Mouse (Mus musculus) CH12.LX (cell line): Measurements from ENCODE around the gene Ugt1a5. TPM values are rescaled to one million over a fixed set of nuclear protein-coding genes. Genes with fewer than 3 reads are reported as not detected.

Experiments
- DNase-seq: peaks from one replicate; pipeline ENCODE4 v3.0.0-alpha.2; 2013; ENCODE audit errors: extremely low read depth
- H3K27ac ChIP-seq: 2 replicates; pipeline ENCODE4 v1.5.1; 2012; ENCODE audit warnings: low read depth, mild to moderate bottlenecking, control low read depth, moderate library complexity; ENCODE audit not compliant: insufficient read depth
- H3K27me3 ChIP-seq: replicated peaks from 2 replicates; pipeline ENCODE3; 2012; ENCODE audit warnings: inconsistent platforms
- H3K36me3 ChIP-seq, 2 experiments: replicated peaks in 1 of 2; 2 replicates each; pipeline versions ENCODE3 to v1.6.1; 2012; ENCODE audit warnings: inconsistent platforms in 1 of 2, low read length in 1 of 2, mild to moderate bottlenecking in 1 of 2, mixed read lengths in 1 of 2, moderate library complexity in 1 of 2; ENCODE audit not compliant: control insufficient read depth in 1 of 2, insufficient read depth in 1 of 2
- H3K4me1 ChIP-seq, 2 experiments: 2 replicates each; pipeline ENCODE4 v1.6.1; 2012; ENCODE audit warnings: inconsistent platforms in 1 of 2, moderate library complexity in 1 of 2; ENCODE audit not compliant: insufficient read depth in 2 of 2, control insufficient read depth in 1 of 2
- H3K4me2 ChIP-seq: 2 replicates; pipeline ENCODE4 v1.6.1; 2012; ENCODE audit warnings: low read depth, mild to moderate bottlenecking, control low read depth; ENCODE audit not compliant: poor library complexity, insufficient read depth, severe bottlenecking
- H3K4me3 ChIP-seq, 3 experiments: fragments of 150-350 bp in 1 of 3; sonication (generic) in 1 of 3; replicated peaks in 1 of 3; 2 replicates each; pipeline versions ENCODE3 to v1.5.1; 2011 to 2012; ENCODE audit warnings: low read depth in 2 of 3, low read length in 2 of 3, mild to moderate bottlenecking in 2 of 3, moderate library complexity in 2 of 3, control low read depth in 1 of 3, improper control_type of control experiment in 1 of 3, inconsistent platforms in 1 of 3, mixed read lengths in 1 of 3; ENCODE audit not compliant: poor library complexity in 1 of 3
- H3K79me2 ChIP-seq: replicated peaks from 2 replicates; pipeline ENCODE4 v1.6.1; 2012; ENCODE audit warnings: mild to moderate bottlenecking, moderate library complexity; ENCODE audit not compliant: control insufficient read depth, poor library complexity, insufficient read depth, severe bottlenecking; ENCODE audit errors: extremely low read depth
- H3K9ac ChIP-seq: 2 replicates; pipeline ENCODE4 v1.6.1; 2012; ENCODE audit warnings: low read depth, mild to moderate bottlenecking, control low read depth, moderate library complexity; ENCODE audit not compliant: insufficient read depth
- H3K9me3 ChIP-seq: replicated peaks from 2 replicates; pipeline ENCODE3; 2012; ENCODE audit warnings: low read length, inconsistent platforms, mixed read lengths
- CHD1 ChIP-seq: IDR thresholded peaks from 2 replicates; pipeline ENCODE4 v1.6.1; 2012; ENCODE audit warnings: low read depth, low read length, improper control_type of control experiment, inconsistent platforms
- CTCF ChIP-seq, 2 experiments: IDR thresholded peaks in 1 of 2; conservative IDR thresholded peaks in 1 of 2; 2 replicates each; pipeline ENCODE4 v1.5.1; 2011 to 2012; ENCODE audit warnings: low read depth in 2 of 2, low read length in 2 of 2, improper control_type of control experiment in 1 of 2, inconsistent platforms in 1 of 2, mild to moderate bottlenecking in 1 of 2, moderate library complexity in 1 of 2
- E2F4 ChIP-seq: IDR thresholded peaks from 2 replicates; pipeline ENCODE4 v1.6.1; 2011; ENCODE audit warnings: low read depth, low read length, improper control_type of control experiment; ENCODE audit not compliant: insufficient replicate concordance
- ELF1 ChIP-seq: IDR thresholded peaks from 2 replicates; pipeline ENCODE4 v1.6.1; 2014; ENCODE audit warnings: low read depth, mild to moderate bottlenecking, inconsistent platforms, low read length, improper control_type of control experiment
- GABPA ChIP-seq: IDR thresholded peaks from 2 replicates; pipeline ENCODE4 v1.6.1; 2012; ENCODE audit warnings: low read depth, low read length, improper control_type of control experiment, inconsistent platforms; ENCODE audit not compliant: insufficient replicate concordance
- JUND ChIP-seq: conservative IDR thresholded peaks from 2 replicates; pipeline ENCODE4 v1.6.1; 2011; ENCODE audit warnings: low read depth, low read length, improper control_type of control experiment
- MAFK ChIP-seq: IDR thresholded peaks from 2 replicates; pipeline ENCODE4 v1.6.1; 2011; ENCODE audit warnings: low read length, improper control_type of control experiment; ENCODE audit not compliant: insufficient replicate concordance
- MAX ChIP-seq: IDR thresholded peaks from 2 replicates; pipeline ENCODE4 v1.6.1; 2011; ENCODE audit warnings: low read length, improper control_type of control experiment
- MAZ ChIP-seq: IDR thresholded peaks from 2 replicates; pipeline ENCODE4 v1.6.1; 2012; ENCODE audit warnings: low read depth, mild to moderate bottlenecking, inconsistent platforms, low read length, improper control_type of control experiment, moderate library complexity
- MEF2A ChIP-seq: IDR thresholded peaks from 2 replicates; pipeline ENCODE4 v1.6.1; 2014; ENCODE audit warnings: low read depth, mild to moderate bottlenecking, inconsistent platforms, low read length, improper control_type of control experiment, borderline replicate concordance
- MYC ChIP-seq: IDR thresholded peaks from 2 replicates; pipeline ENCODE4 v1.6.1; 2011; ENCODE audit warnings: low read depth, mild to moderate bottlenecking, improper control_type of control experiment, low read length
- NELFE ChIP-seq: IDR thresholded peaks from 2 replicates; pipeline ENCODE4 v1.6.1; 2011; ENCODE audit warnings: low read depth, low read length, improper control_type of control experiment
- NRF1 ChIP-seq: IDR thresholded peaks from 2 replicates; pipeline ENCODE4 v1.6.1; 2014; ENCODE audit warnings: low read depth, mild to moderate bottlenecking, inconsistent platforms, low read length, improper control_type of control experiment, moderate library complexity
- PAX5 ChIP-seq: IDR thresholded peaks from 2 replicates; pipeline ENCODE4 v1.6.1; 2012; ENCODE audit warnings: low read length, inconsistent platforms, mixed read lengths
- POLR2AphosphoS2 ChIP-seq: IDR thresholded peaks from 2 replicates; pipeline ENCODE4 v1.6.1; 2011; ENCODE audit warnings: low read depth, low read length, improper control_type of control experiment
- RAD21 ChIP-seq: IDR thresholded peaks from 2 replicates; pipeline ENCODE4 v1.6.1; 2011; ENCODE audit warnings: low read depth, mild to moderate bottlenecking, low read length, improper control_type of control experiment, moderate library complexity
- SIN3A ChIP-seq: IDR thresholded peaks from 2 replicates; pipeline ENCODE4 v1.6.1; 2012; ENCODE audit warnings: low read length, improper control_type of control experiment, inconsistent platforms
- SMC3 ChIP-seq: IDR thresholded peaks from 2 replicates; pipeline ENCODE4 v1.6.1; 2011; ENCODE audit warnings: low read depth, low read length, improper control_type of control experiment
- USF1 ChIP-seq: IDR thresholded peaks from 2 replicates; pipeline ENCODE4 v1.6.1; 2014; ENCODE audit warnings: low read depth, mild to moderate bottlenecking, inconsistent platforms, low read length, improper control_type of control experiment
- ZC3H11A ChIP-seq: IDR thresholded peaks from 2 replicates; pipeline ENCODE4 v1.6.1; 2012; ENCODE audit warnings: low read depth, mild to moderate bottlenecking, inconsistent platforms, low read length, improper control_type of control experiment
- ZMIZ1 ChIP-seq: IDR thresholded peaks from 2 replicates; pipeline ENCODE4 v1.6.1; 2012; ENCODE audit warnings: low read depth, mild to moderate bottlenecking, inconsistent platforms, low read length, improper control_type of control experiment
- ZNF384 ChIP-seq: IDR thresholded peaks from 2 replicates; pipeline ENCODE4 v1.6.1; 2012; ENCODE audit warnings: low read depth, low read length, improper control_type of control experiment, inconsistent platforms
- dilution Hi-C: fragments of 300-500 bp; cut with MboI; formaldehyde crosslinking; loops from 2 replicates; pipeline ENCODE4 v1.14.3; 2020; ENCODE audit warnings: low sequenced_read_pairs; ENCODE audit not compliant: extremely low pct_unique_long_range_greater_than_20kb, extremely low pct_ligation_motif_present
- in situ Hi-C: fragments of 300-500 bp; cut with MboI; formaldehyde crosslinking; loops from 3 replicates; pipeline ENCODE4 v1.14.3; 2019; ENCODE audit warnings: low sequenced_read_pairs, low pct_ligation_motif_present, low pct_unique_long_range_greater_than_20kb, mixed read lengths
- polyA plus RNA-seq: library from polyadenylated mRNA; unstranded; fragments of >175 nt; gene quantifications from 2 replicates; pipeline ENCODE4 v1.2.1, GENCODE M21; 2012; ENCODE audit warnings: low read depth; ENCODE audit not compliant: insufficient read length
- total RNA-seq, 2 experiments: library from RNA; depleted of rRNA; stranded (reverse); fragments of 300-350 nt in 1 of 2; fragments of >200 nt in 1 of 2; gene quantifications; 2 replicates each; pipeline ENCODE4 v1.2.3; 2012 to 2014

Gene Ugt1a5
- total and polyA plus RNA-seq, 3 experiments, result not detected

DNA sequence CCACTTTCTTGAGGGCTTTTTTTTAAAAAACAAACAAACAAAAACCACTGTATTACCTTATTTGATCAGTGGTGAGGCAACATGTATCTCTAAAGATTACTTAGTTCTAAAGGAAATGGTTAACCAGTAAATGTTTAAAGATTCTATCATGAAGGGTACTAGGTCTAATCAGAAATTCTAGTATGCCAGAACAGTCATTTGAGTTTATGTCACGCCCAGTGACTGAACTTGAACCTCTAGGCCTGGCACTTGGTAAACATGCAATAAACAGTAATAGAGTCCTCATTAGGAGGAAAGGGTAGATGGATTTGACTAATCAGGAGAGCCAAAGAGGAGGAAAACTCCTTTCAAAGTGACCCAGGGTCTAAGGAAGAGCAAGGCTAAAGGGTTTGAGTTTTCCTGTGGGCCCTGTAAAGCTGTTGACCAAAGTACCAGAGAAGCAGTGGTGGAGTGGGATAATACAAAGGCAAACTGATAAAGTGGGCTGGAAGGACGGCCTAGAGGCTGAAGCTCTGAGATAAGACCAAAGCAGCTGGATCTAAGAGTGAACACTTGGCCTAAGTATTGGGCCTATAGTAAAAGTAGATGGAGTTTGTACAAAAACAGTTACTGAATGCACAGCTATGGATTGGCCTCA lies 41.1 kb downstream of the Ugt1a5 start:
- dilution Hi-C loops, result no loop called here
- in situ Hi-C loops, result no loop called here
- Histone ChIP-seq H3K27me3 (no peaks in the 10 kb centered on the region), H3K9ac (no peak overlapping the region), H3K27ac (no peak overlapping the region), H3K4me3 (no peak overlapping the region), H3K79me2 (no peaks in the 10 kb centered on the region), H3K36me3 (peaks cover 0 to 6% of the 10 kb centered on the region in 2 experiments), H3K9me3 (peaks cover 10% of the 10 kb centered on the region), H3K4me2 (no peak overlapping the region), H3K4me1 (no peaks in the 10 kb centered on the region)
- TF ChIP-seq JUND (no peak), MYC (no peak), USF1 (no peak), RAD21 (no peak), E2F4 (no peak), ZMIZ1 (no peak), SIN3A (no peak), ZC3H11A (no peak), GABPA (no peak)
- DNase-seq, result no peak

DNA sequence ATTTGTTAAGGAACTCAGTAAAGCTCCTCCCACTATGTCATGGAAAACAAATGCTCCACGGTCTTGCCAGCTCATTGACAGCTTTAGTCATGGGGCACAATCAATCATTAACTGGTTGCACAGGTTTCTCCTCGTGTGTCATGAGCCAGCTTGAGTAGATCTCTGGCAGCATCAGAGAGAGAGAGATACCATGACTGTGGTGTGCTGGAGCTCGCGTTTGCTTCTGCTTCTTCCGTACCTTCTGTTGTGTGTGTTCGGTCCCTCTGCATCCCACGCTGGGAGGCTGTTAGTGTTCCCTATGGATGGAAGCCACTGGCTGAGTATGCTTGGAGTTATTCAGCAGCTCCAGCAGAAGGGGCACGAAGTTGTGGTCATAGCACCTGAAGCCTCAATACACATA lies 46.0 kb downstream of the Ugt1a5 start, which contains the start of gene Ugt1a1:
TSS of gene Ugt1a1 (plus strand) at position 148 of the 400 bp plus-strand sequence.
- dilution Hi-C loops, result no loop called here
- H3K4me3 ChIP-seq, result no peak within 1 kb of the TSS
- no peak for DNase-seq

More for the DNA sequence above, 46.0 kb downstream of the Ugt1a5 start, which contains the start of gene Ugt1a1:
- H3K4me1 ChIP-seq, result no peaks in the 10 kb centered on the region
- no peak within 1 kb of the TSS for H3K9ac ChIP-seq
- in situ Hi-C loops, result no loop called here
- no peak for TF ChIP-seq NRF1
- TF ChIP-seq PAX5, result no peak
- TF ChIP-seq ZMIZ1, result no peak
- TF ChIP-seq USF1, result no peak
- no peak for TF ChIP-seq ELF1
- TF ChIP-seq MYC, result no peak
- no peak for TF ChIP-seq MEF2A
- no peak for TF ChIP-seq POLR2AphosphoS2
- no peak for TF ChIP-seq MAZ
- TF ChIP-seq CHD1, result no peak
- no peak for TF ChIP-seq RAD21
- no peak for TF ChIP-seq SMC3
- no peak for TF ChIP-seq ZNF384
- TF ChIP-seq GABPA, result no peak
- no peak for TF ChIP-seq MAX
- no peak for TF ChIP-seq CTCF (conservative IDR thresholded peaks at IDR 0.05 in 1 of 2, IDR thresholded peaks at IDR 0.05 in 1 of 2; ENCODE audit: low read depth in 2 of 2, low read length in 2 of 2)
- TF ChIP-seq MAFK, result no peak
- no peak for TF ChIP-seq NELFE
- no peaks in the 10 kb centered on the region for H3K79me2 ChIP-seq
- no peak within 1 kb of the TSS for H3K27ac ChIP-seq
- H3K27me3 ChIP-seq, result no peaks in the 10 kb centered on the region
- no peak within 1 kb of the TSS for H3K4me2 ChIP-seq
- no peaks in the 10 kb centered on the region for H3K36me3 ChIP-seq
- peaks cover 50% of the 10 kb centered on the region for H3K9me3 ChIP-seq
